Mouse (Mus musculus) small intestine, adult 10 weeks (tissue): Measurements from ENCODE around the gene Tas2r120. TPM values are rescaled to one million over a fixed set of nuclear protein-coding genes. Genes with fewer than 3 reads are reported as not detected.

Experiments used
- polyA plus RNA-seq: library from polyadenylated mRNA; stranded (reverse); fragments of 350-450 nt; fragmentation: Illumina TruSeq; extraction: RNeasy Lipid Tissue Mini Kit (QIAGEN cat#74804); gene quantifications from one replicate; pipeline ENCODE4 v1.2.3, GENCODE M21; 2014; ENCODE audit warnings: low replicate concordance

Tas2r120 gene
- polyA plus RNA-seq: not detected

DNA sequence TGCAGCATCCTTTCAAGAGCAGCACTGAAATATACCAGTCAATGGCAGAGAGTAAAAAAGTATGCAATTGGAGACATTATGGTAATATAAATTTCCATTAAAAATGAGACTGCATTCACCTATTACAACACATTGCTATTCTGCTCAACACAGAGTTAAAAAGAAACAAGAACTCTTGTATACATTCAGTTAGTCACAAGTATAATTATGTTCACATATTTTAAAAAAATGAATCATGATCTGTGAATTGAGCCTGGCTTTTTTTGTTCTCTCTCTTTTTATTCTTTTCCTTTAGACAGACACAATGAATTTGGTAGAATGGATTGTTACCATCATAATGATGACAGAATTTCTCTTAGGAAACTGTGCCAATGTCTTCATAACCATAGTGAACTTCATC is at the start of gene Tas2r120:
Gene Tas2r120 (plus strand): TSS at position 301 of the 400 bp plus-strand sequence.

DNA sequence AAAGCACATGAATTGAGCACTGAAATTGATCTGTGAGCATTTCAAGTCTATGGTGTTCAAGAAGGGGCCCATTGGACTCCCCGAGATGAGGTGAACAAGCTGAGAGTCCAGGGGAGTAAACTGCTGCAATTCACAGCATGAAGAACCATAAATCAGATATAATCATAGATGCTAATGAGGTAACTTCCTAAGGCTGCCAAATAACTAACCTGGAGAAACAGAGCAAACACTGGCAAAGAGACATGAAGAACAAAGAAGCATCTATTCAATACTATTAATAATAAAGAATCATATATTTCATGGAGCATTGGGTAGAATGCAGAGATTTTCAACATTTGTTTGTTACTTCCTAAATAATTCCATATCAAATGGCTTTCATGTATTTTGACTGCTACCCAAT is 5.3 kb upstream of the Tas2r120 start, which contains the start of gene A630073D07Rik:
Gene A630073D07Rik (minus strand): TSS at position 101 of the 400 bp plus-strand sequence.

DNA sequence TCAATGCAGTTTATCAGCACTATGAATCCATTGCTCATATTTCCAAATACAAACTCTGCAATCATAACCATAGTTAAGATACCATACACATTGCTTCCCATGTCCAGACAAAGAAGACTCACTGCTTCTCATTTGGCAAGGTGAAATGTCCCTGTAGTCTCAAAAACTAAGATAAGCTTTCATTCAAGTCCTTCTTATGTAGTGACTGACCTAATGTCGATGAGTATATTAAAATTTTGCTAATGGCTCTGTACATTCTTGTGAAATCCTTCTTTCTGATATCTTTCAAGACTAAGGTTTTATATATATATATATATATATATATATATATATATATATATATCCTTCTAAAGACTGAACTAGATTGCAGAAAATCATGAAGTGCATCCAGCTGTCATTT is 44.2 kb downstream of the Tas2r120 start, which contains the start of gene Tas2r121:
Gene Tas2r121 (minus strand): TSS at position 101 of the 400 bp plus-strand sequence.

Other genes starting within 250 kb of the Tas2r120 start
- gene Prh1, start 87.1 kb upstream of the Tas2r120 start, polyA plus RNA-seq: not detected
- gene Prp2, start 61.0 kb upstream of the Tas2r120 start, polyA plus RNA-seq: not detected
- gene A630073D07Rik, start 5.4 kb upstream of the Tas2r120 start, polyA plus RNA-seq: not detected
- not detected for gene Tas2r121, start 44.1 kb downstream of the Tas2r120 start, polyA plus RNA-seq
- not detected for gene Tas2r122, start 55.0 kb downstream of the Tas2r120 start, polyA plus RNA-seq
- not detected for gene Tas2r115, start 81.1 kb downstream of the Tas2r120 start, polyA plus RNA-seq
- gene Tas2r124, start 97.8 kb downstream of the Tas2r120 start, polyA plus RNA-seq: not detected
- not detected for gene Tas2r102, start 105.2 kb downstream of the Tas2r120 start, polyA plus RNA-seq
- not detected for gene Tas2r136, start 121.2 kb downstream of the Tas2r120 start, polyA plus RNA-seq
- gene Tas2r117, start 145.9 kb downstream of the Tas2r120 start, polyA plus RNA-seq: not detected
- not detected for gene Tas2r123, start 190.2 kb downstream of the Tas2r120 start, polyA plus RNA-seq
- not detected for gene Tas2r116, start 198.5 kb downstream of the Tas2r120 start, polyA plus RNA-seq
- gene Tas2r110, start 211.1 kb downstream of the Tas2r120 start, polyA plus RNA-seq: not detected
- gene Tas2r113, start 236.1 kb downstream of the Tas2r120 start, polyA plus RNA-seq: not detected